Mouse (Mus musculus) erythroid progenitor cell, adult 5-6 weeks (primary cell): Measurements from ENCODE around the gene Cryz. TPM values are rescaled to one million over a fixed set of nuclear protein-coding genes. Genes with fewer than 3 reads are reported as not detected.
"Not testable (repeated sequence)": the region's sequence is repeated elsewhere in the genome, so short reads cannot be mapped to it uniquely, and the experiment has no call there.

Experiments
- ATAC-seq: replicated peaks from 2 replicates; pipeline ENCODE4 v1.8.0; 2016; ENCODE audit warnings: moderate number of reproducible peaks, mild to moderate bottlenecking, moderate TSS enrichment, inconsistent platforms; ENCODE audit not compliant: poor library complexity, low FRiP score, severe bottlenecking
- total RNA-seq, 2 experiments: library from RNA; stranded (forward) in 1 of 2; stranded (reverse) in 1 of 2; fragments of 150-400 nt in 1 of 2; fragments of 186-747, 209-891 nt in 1 of 2; gene quantifications; 2 replicates each; pipeline versions ENCODE4 v1.2.3 to v1.2.4; 2015 to 2017; ENCODE audit warnings: low replicate concordance in 2 of 2

Cryz gene
- total RNA-seq, 2 experiments from 2014 or later: not detected

GRCm38 (mm10) chr3:154602141-154602540 lies 5.6 kb downstream of the Cryz start:
- no peak for ATAC-seq

DNA sequence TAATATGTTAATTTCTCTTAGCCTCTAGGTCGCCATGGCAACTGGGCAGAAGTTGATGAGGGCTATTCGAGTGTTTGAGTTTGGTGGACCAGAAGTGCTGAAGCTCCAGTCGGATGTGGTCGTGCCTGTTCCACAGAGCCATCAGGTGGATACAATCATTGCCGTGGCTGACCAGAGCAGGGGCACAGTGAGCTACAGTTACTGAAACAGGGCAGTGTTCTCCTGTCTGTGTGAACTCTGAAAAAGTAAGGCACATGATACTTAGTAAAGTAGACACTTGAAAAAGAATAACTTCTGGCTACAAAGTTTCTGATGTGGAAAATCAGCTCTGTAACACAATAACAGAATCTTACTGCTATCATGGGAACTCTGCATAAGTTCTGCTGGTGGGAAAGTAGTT lies 8.4 kb downstream of the Cryz start:
- ATAC-seq: no peak

DNA sequence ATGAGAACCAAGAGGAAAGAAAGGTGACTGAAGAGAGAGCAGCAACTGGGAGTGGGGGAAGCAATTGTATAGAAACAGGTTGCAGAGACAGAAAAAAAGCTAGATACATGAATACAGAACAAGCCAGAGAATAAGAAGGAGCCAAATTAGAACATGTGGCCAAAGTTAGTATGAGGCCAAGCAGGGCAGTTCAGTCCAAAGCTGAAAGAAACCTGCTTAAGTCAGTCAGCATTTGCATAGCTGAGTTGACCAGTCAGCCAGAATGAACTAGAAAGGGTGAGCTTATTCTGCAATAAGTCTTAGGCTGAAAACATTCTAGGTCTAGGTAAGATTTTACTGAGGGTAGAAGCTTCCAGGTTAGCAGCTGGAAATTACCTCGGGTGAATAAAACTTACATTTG lies 11.4 kb downstream of the Cryz start:
- ATAC-seq: no peak

GRCm38 (mm10) chr3:154611888-154612287 lies 15.4 kb downstream of the Cryz start:
- ATAC-seq: 0 out of 2 replicates have a peak, but pooled peaks have one; percentile 6

DNA sequence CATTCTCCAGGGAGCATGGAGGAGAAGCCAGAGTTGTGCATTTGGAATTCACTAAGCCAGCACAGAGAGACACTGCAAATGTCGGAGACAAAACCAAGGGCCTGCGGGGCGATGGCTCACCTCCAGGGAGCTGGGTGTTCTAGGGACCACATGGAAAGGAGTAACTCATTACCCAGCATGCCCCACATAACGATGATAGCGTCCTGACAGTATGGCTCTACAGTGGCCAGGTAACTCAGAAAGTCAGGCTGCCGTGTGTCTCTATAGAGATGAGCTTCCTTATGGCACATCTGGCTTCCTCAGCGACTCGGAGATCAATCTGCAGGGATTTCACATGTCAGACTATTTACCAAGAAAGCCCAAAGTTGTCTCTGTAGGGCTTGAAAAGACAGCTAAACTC lies 18.3 kb downstream of the Cryz start:
- no peak for ATAC-seq

- ATAC-seq: no peak
These were observed 18.8 kb downstream of the Cryz start for GRCm38 (mm10) chr3:154615304-154615703.

DNA sequence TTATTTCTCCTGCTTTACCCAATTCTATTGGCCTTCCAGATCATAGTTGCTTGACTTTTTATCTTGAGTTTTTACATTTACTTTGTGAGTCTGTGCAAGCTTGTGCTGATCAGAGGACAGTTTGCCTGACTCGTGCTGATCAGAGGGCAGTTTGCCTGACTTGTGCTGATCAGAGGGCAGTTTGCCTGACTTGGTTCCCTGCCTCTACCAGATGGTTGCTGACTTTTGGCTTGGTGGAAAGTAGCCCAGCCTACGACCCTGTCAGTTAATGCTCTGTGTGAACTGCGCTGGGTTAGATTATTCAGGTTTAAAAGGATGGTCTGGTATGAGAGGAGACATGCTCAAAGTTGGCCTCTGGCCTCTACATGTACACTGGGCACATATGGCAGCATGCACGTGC lies 19.6 kb downstream of the Cryz start:
- no peak for ATAC-seq

DNA sequence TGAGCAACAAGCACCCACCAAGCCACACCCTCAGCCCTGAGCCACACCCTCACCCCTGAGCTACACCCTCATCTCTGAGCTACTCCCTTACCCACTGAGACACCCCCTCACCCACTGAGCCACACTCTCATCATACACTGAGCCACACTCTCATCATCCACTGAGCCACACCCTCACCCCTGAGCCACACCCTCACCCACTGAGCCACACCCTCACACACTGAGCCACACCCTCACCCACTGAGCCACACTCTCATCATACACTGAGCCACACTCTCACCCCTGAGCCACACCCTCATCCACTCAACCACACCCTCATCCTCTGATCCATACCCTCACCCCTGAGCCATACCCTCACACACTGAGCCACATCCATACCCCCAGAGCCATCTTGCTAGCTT lies 31.8 kb downstream of the Cryz start:
- peak; percentile 67 for ATAC-seq

DNA sequence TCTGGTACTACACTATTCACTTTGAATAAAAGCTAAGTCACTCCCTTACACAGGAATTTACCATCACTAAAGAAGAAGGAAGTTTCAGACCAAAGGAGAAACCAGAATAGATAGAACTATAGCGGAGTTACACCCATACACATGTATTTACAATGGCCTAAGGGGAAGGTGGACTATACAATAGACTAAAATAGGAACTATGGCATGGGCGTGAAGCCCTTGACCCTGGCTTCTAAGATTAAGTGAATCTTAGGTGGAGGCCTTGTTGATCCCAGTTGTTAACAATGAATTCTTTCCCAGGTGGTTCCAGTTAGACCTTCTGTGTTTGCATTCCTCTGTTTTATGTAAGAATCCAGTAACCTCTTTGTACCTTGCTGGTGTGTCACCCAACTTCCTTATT lies 34.8 kb downstream of the Cryz start:
- not testable (repeated sequence) for ATAC-seq

- ATAC-seq: no peak
These were observed 36.6 kb downstream of the Cryz start for GRCm38 (mm10) chr3:154633091-154633490.

- no peak for ATAC-seq
These were observed 50.3 kb downstream of the Cryz start for GRCm38 (mm10) chr3:154646638-154647442.

- no peak for ATAC-seq
These were observed 50.9 kb downstream of the Cryz start for GRCm38 (mm10) chr3:154647443-154647780.

DNA sequence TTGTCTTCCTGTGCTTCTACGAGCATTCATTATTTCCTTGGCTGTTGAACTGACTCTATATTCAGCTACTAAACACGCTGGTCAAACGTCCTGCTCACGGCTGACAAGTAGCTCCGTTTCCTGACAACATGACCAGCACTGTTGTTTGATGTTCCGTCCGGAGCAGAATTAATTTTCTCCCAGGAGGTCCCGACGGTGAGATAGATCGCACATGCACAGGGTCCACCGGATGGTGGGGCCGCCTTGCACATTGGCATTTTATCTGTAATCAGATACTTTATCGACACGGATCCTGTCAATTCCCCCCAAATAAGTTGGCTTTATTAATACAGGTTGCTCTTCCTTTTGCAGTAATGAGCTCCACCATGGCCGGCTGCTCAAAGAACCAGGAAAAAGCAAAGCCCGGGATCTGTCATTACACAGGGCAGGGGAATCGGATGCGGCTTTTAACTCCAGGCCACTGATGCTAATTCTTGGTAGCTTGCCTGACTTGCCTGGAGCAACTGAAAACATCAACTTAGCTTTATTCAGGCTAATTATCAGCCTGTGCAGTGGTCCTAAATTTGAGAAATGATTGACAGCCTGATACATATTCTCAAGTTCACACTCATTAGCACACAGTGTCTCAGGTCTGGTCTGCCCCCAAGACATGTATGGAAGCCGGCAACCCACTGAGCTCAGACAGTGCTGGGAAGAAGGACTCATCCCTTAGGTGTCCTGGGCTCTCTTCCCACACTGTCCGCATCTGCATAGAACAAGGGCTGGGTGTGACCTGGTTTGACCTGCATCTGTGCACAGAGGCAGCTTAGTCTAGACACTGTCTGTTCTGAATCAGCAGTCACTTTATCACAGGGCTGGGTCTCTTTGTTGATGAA lies 53.1 kb downstream of the Cryz start:
- ATAC-seq: no peak

- no peak for ATAC-seq
These were observed 54.8 kb downstream of the Cryz start for GRCm38 (mm10) chr3:154651192-154651821.

DNA sequence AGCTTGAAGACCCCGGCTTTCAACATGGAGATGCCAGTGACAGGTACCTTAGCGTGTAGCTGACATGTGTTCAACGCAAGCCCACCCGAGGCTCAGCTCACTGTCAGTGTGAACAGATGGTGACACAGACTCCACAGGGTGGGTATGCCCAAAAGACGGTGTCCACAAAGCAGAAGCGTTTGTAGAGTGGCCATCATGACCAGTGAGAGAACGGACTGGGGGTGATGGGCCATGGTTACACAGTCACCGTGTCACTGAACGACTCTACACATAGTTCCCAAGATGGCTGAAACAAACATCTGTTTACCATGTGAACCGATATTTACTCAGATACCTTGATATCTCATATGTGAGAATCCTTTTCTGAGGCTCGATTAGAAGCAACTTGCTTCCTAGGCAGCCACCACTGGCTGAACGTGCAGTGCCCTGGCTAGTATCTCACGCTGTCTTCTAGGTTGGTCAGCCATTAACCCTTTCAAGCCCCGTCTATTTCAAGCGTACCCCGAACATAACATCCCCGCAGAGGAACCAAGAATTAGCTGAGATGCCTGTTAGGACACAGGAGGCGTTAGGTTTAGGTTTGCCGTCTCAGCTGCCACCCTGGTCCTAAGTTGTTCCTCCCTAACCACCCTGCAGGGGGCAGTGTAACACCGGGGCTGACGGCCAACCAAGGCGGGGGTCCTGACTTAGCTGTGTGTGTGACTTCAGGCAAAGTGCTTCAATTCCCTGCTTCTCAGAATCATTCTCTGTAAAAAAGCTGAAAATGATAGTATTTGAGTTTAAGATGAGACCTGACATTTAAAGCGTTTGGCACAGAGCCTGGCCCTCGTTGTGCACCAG lies 56.3 kb downstream of the Cryz start:
- ATAC-seq: no peak

DNA sequence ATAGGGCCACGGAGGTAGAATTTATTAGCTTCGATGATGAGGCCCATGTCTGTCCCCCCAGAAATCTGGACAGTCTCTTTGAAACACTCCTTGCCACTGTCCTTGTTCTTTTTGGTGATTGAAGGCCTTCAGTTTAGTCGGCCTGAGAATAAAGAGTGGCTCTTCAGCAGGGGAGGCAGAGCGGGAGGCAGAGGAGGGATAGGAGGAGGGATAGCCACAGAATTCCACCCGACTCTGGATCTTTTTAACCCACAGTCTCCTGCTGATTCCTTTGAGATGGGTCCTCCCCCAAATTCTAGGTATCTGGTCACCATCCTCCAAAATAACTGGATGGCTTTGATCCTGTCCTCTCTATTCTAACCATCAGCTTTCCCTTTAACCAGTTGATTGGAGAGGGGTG lies 56.9 kb downstream of the Cryz start:
- no peak for ATAC-seq

DNA sequence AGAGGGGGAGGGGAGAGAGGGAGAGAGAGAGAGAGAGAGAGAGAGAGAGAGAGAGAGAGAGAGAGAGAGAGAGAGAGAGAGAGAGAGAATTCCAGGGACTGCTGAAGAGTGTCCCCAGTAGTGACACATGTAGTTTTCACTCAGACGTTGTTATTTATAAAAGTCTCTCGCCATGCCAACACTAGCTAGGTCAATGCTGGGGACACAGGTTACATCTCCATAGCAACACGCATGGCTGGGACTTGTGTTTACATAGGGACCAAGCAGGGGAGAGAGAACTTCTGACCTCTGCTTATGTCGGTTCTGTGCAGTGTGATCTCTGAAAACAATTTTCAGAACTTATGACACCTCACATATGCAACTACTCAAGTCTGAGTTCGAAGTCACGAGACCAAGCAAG lies 57.8 kb downstream of the Cryz start:
- ATAC-seq: no peak

DNA sequence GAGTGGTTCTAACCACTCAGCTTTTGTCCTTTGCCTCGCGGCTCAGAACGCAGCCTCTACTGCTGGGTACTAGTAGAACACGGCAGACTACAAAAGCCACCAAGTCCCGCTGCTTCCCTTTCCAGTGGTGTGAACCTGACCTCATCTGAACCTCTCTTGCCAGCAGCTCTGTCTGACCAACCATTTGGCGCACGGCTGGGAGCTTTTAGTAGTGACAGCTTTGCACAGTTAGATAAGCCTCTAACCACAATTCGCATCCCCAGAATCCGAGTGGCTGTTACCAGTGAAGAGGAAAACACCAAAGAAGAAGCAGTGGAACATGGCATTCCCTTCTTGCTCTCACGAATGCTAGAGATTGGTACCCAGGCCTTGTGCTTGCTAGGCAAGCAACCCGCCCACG lies 58.4 kb downstream of the Cryz start:
- no peak for ATAC-seq

GRCm38 (mm10) chr3:154655711-154656110 lies 59.2 kb downstream of the Cryz start:
- ATAC-seq: no peak

DNA sequence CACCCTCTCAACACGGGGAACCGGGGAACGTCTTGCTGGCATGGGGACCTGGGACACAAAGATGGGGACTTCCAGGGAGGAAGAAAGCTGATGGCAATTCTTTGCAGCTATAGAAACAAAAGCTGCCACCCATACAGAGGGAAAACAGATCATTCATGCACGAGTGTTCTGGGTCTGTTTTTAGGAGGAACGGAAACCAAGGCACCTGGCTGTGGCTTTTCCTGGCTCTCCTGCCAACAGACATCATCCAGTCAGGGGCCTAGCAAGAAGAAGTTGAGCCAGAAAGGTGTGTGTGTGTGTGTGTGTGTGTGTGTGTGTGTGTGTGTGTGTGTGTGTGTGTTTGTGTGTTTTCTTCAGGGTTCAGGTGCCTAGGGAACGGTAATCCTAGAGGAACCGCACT lies 67.0 kb downstream of the Cryz start, which contains the start of gene Erich3:
Gene Erich3, plus strand, starts transcription at position 315 of the 400 bp plus-strand sequence.
- no peak for ATAC-seq
